Mouse (Mus musculus): ENCODE measurements around the gene Mt4.
"Not testable (repeated sequence)": the region's sequence is repeated elsewhere in the genome, so short reads cannot be mapped to it uniquely, and the experiment has no call there.

Mt4 gene

DNA sequence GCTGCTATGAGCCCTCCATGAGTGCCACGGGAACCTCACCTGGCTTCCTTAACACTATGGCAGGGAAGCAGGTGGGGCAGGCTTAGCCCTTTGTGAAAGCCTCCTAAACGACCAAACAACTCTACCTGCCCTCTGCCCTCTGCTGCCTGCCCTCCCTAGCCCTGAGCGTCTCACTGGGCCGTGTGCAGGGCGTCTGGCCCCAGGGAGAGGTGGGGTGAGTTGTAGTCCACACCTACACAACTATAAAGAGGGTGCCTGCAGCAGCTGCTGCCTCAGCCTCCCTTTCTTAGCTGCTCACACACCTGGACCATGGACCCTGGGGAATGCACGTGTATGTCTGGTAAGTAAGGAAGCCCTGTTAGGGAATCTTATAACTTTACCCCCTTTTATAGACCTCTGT is at the start of gene Mt4:
Mt4 (plus strand) TSS at position 265 of the 400 bp plus-strand sequence.
- no peak for DNase-seq (ENCODE audit: low spot score in 2 of 2)

DNA sequence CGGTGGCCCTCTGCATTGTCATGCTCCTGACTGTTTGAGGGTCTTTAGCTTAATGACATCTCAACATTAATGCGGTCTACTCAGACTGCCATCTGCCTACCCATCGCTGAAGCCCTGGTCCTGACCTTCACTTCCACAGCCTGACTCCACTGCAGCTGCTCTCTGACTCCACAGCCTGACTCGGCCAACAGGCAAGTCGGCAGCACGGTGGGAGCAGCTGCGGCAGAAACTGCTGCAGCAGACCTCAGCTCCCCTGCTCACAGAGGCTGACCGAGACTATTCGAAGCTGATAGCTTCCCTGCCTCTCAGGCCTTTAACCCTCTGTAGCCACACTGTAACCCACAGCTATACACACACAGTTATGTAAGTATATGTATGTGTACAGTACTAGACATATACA is 49.0 kb upstream of the Mt4 start:
- DNase-seq (ENCODE audit: low spot score in 2 of 2) = no peak

DNA sequence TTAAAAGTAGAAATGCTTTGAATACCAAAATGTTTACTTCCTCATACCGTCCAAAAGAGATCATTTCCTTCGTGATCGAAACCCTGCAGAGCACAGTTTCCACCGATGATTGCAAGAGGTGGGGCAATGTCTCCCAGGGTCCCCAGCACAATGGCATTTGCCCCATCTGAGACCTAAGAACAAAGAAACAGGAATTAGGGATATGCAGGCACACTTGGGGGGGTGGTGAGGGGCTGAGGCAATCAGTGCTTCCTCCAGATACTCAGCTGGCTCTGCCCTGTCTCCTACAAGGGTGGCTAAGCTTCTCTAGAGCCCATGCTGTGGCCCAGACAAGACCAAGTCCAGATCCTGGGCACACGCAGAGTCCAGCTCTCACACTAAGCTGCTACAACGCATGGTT is 47.3 kb upstream of the Mt4 start:
- DNase-seq (ENCODE audit: low spot score in 2 of 2) = no peak

DNA sequence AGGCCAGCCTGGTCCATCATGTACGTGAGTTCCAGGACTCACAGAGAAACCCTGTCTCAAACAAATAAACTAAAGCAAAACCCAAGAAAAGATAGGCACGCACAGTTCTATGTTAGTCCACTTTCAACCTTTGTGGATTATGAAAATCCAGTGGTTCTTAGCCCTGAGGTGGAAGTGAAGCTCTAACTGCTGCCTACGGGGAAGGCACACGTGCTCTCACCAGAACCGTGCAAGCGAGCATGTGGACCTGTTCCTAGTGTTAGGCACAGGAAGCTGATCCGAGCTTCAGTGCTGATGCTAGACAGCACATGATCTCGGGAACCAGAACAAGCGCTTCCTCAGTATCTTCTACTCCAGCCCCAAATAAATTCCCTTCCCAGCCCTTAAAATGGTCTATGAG is 44.1 kb upstream of the Mt4 start:
- DNase-seq (ENCODE audit: low spot score in 2 of 2) = no peak

DNA sequence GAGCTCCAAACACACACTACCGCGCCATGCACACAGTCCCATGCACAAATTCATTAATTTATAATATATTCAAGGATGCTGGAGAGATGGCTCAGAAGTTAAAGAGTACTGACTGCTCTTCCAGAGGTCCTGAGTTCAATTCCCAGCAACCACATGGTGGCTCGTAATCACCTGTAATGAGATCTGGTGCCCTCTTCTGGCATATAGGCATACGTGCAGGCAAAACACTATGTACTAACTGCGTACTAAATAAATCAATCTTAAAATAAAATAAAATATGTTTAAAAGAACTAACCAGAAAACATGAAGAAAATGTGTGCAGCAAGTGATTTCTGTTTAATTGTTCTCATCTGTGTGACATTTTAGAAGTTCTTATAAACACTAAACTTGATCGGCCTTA is 42.7 kb upstream of the Mt4 start:
- DNase-seq (ENCODE audit: low spot score in 2 of 2) = no peak

DNA sequence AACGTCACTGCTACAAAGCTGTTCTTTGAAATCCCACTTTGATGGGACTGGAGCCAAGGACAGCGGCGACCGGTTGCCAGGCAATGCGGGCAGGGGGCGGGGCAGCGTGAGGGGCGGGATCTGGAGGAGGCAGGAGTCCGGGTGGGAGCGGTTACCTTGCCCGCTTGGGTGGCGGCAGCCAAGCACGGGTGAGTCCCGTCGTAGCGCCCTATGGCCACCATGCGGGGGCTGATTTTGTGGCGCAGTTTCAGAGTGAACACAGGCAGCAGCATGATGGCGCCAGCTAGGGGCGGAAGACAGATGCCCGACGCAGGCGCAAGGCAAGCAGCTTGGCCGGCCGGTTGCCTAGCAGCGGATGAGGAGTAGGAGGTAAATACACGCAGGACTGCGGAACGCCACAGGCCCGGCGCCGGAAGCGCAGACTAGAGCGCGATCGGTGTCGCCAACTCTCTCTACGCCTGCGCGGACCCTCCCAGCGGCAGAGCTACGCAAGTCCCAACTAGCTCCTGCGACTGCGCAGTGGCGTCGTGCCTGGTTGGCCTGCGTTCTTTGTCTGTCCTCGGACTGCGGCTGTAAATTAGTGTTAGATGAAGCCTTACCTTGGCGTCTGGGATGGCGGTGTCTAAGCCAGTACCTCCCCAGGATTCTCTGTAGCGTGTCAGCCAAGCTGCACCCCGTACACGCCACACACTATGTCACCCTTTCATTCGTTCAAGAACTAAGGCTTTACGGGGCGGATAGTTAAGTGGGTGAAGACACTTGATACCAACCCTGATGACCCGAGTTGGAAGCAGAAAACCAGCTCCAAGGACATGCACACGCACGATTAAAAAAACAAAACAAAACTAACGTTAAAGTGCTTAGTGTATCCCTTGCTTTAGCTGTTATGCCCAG is 38.7 kb upstream of the Mt4 start, which contains the start of gene Bbs2:
Bbs2 (minus strand) TSS at position 848 of the 894 bp plus-strand sequence.
- peak; percentile 97 to 99 for DNase-seq (ENCODE audit: low spot score in 2 of 2)

DNA sequence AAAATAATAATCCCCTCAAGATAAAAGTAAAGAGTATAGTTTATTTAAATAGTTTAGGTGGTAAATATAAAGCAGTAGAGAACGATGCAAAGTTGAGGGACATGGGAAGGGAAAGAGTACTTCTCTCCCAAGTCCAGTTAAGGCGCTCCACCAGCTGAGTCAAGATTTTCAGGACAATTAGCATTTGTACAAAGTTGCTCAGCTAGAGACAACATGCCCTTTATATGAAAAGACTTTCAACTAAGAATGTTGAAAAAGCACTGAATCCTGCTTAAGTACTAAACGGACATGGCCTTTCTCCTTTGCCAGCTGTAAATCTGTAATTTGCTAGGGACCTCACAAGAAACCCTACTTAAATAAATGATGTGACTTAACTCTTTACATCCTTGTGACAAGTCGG is 38.0 kb upstream of the Mt4 start:
- DNase-seq (ENCODE audit: low spot score in 2 of 2) = no peak

DNA sequence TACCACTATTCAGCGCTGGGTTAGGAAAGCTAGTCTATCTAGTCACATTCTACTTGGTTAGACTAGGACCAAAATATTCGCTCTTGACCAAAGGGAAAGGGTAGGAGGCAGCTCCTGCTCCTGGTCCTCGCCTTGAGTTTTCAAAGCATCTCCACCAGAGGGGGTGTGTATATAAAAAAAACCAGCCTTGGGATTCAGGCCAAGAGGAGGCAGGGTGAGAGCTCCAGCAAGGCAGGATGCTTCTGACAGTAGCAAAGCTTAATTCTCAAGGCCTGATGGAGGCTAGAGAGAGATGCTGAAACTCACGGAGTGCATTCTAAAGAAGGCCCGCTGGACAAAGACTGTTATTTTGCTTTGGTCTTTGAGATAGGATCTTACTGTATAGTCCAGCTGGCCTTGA is 32.9 kb upstream of the Mt4 start:
- no peak for DNase-seq (ENCODE audit: low spot score in 2 of 2)

DNA sequence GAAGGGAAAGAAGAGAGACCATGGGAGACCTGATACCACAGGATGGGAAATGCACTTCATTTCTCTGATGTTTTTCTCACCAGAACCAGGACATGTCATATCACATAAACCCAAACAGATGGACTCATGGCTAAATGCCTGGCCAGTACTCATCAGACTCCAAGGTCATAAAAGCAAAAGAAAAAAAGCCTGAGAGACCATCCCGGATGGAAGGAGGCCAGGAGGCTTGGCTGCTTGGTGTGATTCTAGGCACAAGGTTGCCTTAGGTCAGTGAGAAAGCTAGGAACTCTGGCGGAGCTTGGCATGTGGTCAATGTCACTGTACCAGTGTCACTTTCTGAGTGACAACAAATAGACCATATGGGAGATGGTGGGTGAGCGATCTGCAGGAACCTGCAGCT is 29.1 kb upstream of the Mt4 start:
- no peak for DNase-seq (ENCODE audit: low spot score in 2 of 2)

DNA sequence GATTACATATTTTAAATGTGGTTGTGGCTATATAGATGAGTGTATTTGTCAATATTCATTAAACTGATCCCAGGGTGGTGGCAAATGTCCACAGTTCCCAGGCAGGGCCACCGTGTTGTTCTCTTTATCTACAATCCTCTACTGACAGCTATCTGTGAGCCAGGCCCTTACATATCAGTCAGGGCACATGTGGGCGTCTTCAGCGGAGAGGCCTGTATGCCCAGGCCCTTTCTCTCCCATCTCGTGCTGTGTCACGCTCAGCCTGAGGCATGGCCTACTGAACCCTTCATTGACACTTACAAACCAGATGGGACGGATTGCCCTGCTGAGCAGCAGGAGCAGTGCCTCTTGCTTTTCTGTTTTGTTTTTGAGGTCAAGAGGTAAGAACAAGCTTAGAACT is 27.6 kb upstream of the Mt4 start:
- DNase-seq (ENCODE audit: low spot score in 2 of 2) = peak; percentile 36 to 64

DNA sequence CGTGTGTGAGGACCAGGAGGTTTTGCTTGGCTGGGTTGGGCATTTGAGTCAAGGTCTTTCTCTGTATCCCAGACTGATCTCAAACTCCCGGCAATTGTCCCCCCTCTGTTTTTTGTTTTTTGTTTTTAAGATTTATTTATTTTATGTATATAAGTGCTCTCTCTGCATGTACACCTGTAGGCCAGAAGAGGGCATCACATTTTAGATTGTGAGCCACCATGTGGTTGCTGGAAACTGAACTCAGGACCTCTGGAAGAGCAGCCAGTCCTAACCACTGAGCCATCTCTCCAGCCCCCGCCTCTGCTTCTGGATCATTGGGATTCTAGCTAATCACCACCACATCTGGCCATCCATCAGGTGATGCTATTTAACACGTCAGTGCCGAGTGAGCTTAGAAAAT is 27.2 kb upstream of the Mt4 start:
- no peak for DNase-seq (ENCODE audit: low spot score in 2 of 2)

DNA sequence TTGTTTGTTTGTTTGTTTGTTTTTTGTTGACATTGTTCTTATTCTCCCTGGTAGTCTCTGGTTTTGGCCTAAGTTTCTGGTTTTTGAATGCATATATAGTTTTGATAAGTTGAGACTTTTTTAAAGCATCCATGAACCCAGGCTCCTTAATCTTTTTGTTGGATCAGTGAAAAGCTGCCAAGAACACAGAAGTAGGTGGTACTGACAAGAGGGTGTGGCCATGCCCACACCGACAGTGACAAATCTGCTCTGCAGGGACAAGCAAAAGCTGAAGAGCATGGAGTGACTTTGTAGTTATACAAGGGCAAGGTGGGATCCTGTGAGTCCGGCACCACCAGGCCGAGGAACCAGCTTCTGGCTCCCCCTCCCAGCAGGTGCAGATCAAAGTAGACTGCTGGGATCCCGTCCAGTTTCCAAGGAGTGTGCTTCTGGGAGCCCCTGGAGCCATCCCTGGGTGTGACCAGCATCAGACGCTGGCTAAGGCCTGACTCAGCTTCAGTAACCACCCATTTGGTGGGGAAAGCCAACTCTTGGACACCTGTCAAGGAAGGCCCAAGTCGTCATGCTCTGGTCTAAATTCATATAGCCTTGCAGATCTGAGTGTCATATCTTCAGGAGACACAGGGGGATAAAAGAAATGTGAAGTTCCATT is 26.3 kb upstream of the Mt4 start:
- no peak for DNase-seq (ENCODE audit: low spot score in 2 of 2)

DNA sequence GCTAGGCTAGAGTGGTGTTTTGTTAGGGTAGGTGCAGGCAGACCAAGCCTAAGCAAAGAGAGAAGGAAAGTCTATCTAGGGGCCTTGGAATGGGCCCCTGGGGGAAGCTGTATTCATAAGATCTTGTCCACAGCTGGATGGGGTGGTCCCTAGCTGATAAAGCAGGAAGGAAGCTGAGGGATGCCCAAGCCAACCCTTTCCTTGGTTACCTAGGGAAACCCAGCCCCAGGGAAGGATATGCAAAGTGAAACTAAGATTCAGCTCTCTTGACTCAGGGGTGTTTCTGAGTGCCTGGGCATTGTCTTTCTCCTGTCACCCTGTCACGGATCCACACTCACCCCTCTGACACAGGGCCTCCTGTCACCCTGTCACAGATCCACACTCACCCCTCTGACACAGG is 23.6 kb upstream of the Mt4 start:
- DNase-seq (ENCODE audit: low spot score in 2 of 2) = no peak

DNA sequence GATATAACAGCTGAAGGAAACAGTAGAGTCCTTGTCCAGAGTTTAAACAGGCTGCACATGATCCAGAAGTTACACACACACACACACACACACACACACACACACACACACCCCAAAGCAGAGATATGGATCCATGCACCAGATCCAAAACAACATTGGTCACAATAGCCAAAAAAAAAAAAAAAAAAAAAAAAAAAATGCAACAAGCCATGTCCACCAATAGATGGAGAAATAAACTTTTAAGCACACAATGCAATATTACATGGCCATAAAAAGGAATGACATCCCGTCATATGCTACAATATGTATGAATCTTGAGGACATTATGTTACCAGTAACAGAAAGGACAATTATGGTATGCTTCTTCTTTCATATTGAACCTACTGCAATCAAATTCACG is 23.0 kb upstream of the Mt4 start:
- DNase-seq (ENCODE audit: low spot score in 2 of 2) = no peak

DNA sequence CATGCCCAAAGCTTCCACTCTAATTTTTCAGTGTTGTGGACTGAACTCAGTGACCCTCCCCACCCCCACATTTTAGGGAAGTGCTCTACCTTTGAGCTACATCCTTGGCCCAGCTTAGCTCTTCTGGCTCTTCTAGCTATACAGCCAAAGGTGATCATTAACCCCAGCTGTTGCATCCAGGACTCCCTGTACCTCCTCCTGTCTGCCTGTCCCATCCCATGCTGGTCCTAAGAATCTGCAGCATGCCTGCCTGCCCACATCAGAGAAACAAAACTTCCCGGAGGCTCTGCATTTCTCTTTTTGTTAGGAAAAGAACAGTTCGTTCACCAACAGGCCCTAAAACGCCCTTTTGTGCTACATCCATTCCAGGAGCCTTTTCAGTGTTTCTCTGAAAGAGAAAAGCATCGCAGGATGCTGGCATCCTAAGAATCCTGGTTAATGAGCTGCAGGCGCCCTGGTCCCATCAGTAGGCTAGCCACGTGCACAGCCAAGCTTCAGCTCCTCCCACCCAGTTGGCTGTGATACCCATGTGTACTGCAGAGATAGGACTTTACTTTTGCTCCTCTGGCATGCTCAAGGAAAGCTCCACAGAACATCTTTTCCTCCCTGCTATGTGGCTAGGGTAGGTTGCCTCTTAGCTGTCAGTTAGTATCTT is 18.1 kb upstream of the Mt4 start:
- peak in 1 of 2 experiments; percentile 34 for DNase-seq (ENCODE audit: low spot score in 2 of 2)

DNA sequence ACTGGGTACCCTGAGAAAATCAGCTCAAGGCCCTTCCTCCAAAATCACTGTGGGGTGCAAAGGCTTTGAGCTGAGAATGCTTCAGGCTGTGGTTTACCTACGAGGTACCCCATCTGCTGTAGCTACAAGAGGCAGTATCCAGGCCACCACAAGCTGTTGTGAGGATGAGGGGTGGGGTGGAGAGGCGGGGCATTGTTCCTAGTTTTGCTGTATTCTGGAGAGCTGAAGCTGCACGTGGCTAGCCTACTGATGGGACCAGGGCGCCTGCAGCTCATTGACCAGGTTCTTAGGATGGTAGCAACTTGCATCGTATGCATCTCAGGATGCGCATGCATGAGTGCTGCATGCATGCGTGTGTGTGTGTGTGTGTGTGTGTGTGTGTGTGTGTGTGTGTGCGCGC is 15.4 kb upstream of the Mt4 start:
- DNase-seq (ENCODE audit: low spot score in 2 of 2) = no peak

DNA sequence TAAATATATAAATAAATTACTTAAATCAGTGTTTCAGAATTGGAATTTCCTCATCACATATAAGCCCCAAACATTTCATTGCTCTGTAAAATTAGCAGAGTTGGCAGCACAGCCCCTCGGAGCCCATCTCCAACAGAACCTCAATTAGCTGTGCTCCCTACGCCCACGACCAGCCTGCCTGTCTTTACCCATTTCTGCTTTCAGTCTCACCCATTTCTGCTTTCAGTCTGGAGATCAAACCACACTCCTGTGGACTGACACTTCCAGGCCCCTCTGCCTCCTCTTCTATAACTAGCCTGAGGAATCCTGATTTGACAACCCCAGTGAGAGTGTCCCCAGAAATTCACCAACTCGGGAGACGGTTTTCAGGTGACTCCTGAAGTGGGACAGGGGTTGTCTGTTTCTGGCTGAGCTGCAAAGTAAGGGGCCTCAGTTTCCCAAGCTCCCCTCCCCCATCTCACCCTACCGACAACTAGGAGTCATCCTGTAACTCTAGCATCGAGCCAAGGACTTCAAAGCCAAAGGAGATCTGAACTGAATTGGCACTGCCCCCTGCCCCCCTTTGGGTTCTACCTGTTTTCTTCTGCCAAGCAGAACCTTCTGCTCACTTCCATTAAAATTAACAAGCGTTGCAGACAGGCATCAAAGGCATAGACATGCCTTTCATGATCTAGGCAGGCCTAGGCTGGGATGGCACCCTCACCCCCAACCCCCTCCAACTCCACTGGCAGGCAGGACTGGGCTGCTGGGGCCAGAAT is 14.1 kb upstream of the Mt4 start:
- DNase-seq (ENCODE audit: low spot score in 2 of 2) = no peak

DNA sequence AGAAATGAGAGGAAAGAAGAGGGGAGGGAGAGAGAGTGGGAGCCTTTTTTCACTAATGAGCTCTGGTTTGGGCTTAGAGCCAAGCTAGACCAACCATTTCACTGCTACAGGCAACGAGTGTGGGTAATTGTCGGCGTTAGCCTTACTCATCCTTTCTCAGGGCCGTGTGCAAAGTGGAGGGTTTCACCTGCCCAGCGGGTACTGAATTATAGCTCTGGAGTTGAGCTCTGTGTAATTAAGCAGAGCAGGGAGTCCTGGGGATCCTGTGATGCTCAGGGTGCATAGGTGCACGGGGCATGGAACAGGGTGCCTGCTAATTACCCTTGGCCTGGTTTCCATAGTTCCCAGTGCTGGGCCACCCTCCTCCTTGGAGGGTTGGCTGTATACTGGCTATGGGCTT is 9.3 kb upstream of the Mt4 start:
- DNase-seq (ENCODE audit: low spot score in 2 of 2) = no peak

DNA sequence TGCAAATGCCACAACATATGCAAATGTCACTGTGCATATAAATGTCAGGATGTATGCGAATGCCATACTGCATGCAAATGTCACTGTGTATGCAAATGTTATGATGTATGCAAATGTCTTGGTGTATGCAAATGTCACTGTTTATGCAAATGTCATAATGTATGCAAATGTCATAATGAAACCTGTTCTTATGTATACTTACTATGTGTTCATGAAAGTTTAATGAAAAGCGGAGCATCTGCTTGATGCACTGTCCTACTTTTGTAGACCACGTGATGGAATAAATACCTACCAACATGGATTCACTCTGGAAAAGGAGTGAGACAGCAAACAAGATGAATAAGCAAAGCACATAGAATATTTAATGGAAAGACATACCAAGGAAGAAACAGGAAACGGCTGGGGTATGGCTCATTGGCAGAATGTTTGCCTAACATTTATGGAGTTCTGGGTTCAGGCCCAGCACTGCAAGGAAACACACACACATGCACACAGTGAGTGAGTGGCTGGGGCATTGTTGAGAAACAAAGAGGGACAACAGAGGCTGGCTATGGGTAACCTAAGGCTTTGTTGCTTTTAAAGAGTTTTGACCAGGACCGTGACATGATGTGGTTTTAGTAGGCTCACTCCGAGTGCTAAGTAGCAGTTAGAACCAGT is 7.7 kb upstream of the Mt4 start:
- no peak for DNase-seq (ENCODE audit: low spot score in 2 of 2)

DNA sequence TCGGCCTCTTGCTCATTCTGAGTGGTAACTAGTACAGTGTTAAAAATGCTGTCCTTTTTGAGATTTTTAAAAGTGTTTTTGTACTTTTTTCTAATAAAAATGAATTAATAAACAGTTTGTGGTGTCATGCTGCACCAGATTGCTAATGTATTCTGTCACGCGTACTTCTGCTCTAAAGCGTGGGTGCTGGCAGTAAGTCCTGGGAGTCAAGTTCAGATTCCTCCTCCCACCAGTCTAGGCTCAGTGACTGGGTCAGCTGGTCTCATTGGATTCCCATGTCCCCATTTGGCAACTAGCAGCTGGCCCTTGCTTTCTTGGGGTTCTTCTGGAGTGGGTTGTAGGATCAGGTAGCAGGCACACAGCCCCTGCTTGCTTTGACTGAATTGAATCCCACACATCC is 6.9 kb upstream of the Mt4 start:
- no peak for DNase-seq (ENCODE audit: low spot score in 2 of 2)

DNA sequence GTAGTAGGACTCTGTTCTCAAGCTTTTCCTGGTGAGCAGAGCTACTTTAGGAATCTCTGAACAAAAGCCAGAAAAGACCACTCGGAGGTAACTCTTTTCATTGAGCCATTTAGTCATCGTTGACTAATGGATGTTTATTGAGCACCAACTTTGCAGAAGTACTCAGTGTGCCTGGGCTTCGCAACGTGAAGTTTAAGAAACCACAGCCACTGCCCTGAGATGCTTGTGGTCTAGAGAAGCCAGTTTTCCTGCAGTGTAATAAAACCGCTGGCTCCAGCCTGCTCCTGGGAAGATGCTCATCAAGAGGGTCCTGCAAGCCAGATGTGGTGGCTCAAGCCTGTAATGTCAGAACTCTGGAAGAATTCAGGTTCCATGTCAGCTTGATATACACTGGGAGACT is 4.9 kb upstream of the Mt4 start:
- DNase-seq (ENCODE audit: low spot score in 2 of 2) = no peak

DNA sequence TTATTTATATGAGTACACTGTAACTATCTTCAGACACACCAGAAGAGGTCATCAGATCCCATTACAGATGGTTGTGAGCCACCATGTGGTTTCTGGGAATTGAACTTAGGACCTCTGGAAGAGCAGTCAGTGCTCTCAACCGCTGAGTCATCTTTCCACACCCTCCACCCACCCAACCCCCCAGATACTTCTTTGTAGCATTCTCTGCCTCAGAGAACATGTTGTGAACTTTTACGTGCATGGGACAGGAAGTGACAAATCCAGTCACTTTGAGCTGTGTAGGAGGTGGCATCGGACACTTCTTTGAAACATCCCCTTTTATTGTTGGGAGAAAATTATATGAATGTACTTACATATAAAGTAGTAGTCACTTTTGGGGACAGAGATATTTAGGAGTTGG is 2.4 kb upstream of the Mt4 start:
- not testable (repeated sequence) for DNase-seq (ENCODE audit: low spot score in 2 of 2)
